Mouse (Mus musculus) fat pad, adult 2 months (tissue): ENCODE measurements around the gene Apip.

Source experiments
- DNase-seq: peaks from one replicate; pipeline ENCODE4 v3.0.0-alpha.2; 2011; ENCODE audit warnings: low read depth, low spot score; ENCODE audit errors: extremely low read depth

The Apip gene

DNA sequence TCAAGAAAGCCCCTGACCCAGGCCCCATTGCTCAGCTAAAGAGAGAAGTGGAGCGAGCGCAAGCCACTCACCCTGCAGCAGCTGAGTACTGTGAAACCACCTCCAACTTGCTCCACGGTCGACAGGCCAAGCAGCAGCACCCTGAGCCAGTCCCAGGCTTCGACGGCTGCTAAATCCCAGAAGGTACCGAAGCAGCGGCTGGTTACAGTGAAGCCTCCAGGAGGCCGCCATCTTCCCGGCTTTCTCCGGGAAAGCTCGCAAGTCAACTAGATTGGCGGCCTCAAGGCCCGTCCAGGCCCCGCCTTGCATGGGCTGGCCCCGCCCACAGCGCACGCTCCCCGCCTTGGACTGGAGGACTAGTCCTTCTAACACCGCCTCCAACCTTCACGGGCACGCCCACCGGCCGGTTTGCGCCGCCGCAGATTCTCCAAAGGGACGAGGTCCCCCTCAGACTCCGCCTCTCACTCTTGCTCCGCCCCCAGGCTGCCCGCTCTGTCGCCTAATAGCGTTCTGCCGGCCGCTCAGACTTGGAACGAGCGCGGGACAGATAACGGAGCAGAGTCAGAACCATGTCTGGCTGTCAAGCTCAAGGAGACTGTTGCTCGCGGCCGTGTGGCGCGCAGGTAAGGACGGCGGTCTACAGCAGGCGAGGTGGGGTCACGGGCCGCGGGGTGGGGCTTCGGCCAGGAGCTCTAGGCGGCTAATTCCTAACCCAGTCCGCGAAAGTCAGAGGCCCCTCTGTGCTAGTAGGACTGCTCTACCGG, at the start of gene Apip, which contains the start of gene Pdhx:
Apip (plus strand) TSS at position 457 of the 764 bp plus-strand sequence.
Pdhx (minus strand) TSS at position 295 of the 764 bp plus-strand sequence.
- DNase-seq = peak; percentile 81

DNA sequence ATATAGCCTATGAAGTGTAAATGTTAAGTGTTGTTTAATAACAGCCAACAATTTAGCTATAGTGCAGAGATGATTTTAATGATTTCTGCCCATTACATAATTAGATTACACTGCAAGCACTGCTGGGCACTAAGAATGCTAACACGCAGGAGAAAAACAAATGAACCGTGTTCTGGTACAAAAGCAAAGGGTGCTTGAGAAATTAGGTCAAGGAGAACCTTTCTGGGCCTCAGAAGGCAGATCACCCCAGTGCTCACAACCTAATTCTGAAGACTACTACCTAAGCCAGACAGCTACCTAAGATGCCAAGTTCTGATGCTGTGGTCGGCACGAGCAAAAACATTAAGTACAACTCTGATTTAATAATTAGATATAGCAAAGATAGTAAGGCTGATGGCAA, 35.6 kb upstream of the Apip start:
- DNase-seq = no peak

DNA sequence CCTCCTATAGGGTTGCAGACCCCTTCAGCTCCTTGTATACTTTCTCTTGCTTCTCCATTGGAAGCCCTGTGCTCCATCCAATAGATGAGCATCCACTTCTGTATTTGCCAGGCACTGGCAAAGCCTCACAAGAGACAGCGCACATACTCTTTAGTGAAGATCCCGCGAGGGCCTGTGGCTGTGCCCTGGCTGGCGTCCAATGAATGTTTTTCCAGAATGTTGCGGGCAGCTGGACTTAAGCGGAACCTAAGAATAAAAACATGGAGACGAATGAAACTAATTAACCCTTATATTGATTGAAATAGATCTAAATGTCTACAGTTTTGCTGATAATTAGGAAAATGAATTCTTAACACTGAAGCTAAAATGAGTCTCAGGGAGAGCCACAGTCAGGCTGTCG, 32.6 kb upstream of the Apip start:
- DNase-seq = no peak

DNA sequence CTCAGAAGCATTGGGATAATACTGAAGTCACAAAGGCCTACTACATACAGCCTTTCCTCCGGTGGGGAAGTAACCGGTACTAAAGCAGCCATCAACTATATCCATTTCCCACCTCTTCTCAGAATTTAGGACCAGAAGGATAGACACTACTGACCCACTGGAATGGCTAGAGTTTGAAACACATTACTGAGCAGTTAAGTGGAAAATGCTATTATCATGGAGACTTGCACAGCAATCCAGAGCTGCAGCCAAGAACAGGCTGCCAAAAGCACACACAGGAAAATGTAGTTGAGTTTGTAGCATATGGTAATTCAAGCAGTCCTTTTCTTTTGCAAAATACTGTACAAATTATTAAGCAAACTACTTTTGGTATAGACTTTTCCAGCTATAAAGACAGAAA, 28.2 kb upstream of the Apip start:
- DNase-seq = no peak

DNA sequence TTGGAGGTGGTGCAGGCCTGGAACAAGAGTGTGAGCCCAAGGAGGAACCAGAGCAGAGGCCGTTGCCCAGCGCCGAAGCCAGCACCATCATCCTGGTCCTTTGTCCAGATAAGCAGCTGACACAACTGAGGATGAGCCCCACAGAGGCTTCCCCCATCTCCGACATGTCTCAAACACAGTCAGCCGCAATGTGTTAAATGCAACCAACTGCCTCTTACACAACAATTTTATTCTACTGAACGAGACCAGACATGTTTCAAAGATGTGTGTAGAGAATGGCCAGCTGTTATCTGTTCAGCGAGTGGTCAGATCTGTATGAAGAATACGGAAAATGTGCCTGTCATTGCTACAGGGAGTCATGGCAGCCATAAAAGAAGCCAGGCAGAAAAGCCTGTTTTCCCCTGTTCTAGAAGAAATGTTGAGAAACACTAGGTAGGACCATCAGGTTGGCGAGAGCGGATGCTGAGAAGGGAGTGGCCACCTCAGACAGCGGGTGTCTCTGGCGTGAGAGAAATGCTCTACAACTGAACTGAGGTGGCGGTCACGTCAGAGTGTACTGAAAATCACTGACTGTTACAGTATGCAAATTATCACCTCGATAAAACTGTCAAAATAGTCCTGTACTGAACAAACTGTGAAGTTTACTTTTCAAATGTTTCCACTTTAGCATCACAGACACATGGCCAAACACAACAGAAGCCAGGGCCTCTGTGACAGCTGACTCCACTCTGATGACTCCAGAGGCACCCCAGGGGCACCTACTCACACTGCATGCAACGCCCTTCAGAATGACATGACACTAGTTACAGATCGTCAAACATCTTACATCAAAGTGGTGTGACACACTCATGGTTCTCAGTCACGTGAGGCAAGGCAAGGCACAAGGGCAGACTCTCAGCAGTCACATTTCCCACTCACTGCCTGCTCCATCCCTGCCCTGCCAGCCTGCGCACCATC, 21.3 kb upstream of the Apip start:
- no peak for DNase-seq

DNA sequence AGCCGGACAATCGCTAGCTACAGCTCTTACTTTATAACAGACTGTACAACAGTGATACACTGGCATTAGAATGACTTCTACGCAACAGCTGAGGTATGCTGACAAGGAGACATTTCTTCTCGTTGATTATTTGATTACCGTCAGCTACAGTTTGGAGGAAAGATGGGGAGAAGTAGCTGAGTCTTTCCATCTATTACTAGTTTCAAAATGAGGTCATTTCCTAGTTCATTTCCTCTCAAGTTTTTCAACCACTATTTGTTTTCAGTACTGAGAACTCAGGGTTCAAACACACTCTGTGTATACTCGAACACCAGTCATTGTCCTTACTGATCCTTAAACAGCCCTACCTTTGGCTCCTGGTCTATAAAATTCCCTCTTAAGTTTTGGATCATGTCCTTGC, 17.7 kb upstream of the Apip start:
- DNase-seq = no peak

DNA sequence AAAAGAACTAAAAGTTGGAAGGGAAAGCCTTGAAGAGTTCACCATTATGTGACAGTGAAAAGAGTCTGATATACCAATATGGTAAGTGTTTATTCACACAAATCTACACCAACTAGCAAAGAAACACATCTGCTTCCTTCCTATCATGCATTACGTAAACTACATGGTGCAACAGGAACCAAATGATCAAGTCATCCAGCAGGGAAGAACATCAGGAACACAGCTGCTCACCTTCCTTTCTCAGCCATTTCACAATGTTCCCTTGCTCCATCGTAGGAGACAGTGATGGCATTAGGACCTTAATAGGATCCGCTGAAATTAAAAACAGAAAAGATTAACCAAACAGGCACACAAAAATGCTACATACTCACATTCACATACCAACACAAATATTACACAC, 15.2 kb upstream of the Apip start:
- no peak for DNase-seq

DNA sequence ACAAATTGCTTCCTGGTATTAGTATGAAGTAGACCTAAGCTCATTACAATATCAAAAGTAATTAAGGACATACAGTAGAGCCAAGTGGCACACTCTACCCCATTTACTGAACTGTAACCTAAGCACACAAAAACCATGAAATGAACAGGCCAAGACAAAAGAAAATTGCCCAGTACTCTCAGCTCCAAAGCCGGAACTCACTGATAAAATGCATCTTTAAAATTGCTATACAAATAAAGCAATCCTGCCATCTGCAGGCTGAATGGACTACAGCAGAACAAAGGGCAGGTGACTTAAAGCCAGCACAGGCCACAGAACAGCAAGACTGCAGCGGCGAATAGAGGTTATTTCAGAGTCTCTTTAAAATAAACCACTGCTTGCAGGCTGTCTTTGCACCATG, 10.6 kb upstream of the Apip start:
- DNase-seq = no peak

DNA sequence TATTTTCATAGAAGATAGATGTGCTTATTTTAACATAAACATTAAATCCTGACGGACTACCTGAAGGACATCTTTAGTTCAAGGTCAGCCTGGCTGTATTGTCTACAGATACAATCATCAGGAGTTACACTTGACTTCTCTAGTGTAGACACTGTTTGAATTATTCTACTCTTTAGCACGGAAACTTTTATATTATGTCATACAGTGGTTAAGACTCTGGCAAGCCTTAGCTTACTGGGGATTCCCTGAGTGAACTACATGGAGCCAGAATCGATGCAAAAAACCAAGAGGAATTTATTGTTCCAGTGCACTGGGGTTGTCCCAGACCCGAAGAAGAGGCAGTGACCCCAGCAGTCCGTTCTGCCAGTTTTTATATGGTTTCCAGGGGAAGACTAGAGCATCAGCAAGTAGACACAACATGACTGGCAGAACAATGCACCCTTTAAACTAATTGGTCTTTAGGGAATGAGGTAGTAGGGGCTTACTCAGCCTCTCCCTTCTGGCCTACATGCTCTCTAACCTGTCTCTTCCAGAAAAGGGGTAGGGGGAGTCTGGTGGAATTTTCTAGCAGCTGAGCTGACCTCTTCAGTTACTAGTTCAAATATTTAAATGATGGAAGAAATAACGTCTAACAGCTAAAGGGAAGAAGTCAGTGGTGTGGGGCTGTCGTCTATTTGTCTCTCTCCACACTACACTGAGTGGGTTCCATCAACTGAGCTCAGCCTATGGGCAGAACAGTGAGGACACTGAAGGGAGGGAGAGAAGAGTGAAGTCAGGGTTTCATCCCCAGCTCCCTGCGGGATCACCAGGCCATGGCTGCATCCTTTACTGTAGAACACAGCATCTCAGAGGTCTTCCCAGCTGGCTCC, 6.6 kb upstream of the Apip start:
- DNase-seq = no peak

DNA sequence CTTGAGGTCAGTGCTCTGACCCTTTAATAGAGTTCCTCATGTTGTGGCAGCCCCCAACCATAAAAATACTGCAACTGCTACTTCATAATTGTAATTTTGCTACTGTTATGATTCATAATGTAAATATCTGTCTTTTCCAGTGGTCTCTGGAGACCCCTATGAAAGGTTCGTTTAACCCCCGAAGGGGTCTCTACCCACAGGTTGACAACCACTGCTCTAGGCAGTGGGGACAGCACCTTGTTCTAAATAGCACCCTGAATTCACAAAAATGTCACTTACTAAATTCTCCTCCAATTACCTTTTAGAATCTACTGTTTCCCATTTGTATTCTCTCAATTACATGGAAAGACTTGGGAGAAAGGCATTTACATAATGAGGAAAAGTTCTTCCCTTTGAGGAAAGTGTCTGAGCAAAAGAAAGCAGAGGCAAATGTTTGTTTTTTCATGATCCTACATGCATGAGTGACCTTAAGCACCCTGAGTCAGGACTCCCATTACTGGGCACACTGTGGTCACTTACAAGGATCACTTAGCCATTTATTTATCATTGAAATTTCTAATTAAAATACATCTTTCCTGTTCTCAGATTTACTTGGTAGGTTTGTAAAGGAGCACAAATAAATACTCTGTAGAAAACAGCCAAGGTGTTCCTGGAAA, 5.8 kb upstream of the Apip start:
- DNase-seq = no peak

DNA sequence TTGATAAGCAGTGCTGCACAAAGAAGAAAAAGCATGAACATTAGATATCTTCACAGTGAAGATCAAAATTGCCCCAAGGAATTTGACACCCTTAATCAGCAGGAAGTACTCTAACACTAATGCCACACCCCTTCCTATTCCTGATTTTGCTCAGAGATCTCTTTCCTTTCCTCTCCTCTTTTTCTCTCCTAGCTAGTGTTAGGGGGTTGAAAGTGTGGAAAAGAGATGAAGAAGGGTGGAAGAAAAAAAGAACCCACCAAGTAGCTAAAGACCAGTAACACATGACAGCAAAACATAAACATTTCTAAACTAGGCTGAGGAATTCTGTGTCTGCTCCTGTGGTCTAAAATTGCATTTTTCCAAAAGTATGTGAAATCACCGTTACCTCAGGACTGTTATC, 4.9 kb upstream of the Apip start:
- DNase-seq = no peak

DNA sequence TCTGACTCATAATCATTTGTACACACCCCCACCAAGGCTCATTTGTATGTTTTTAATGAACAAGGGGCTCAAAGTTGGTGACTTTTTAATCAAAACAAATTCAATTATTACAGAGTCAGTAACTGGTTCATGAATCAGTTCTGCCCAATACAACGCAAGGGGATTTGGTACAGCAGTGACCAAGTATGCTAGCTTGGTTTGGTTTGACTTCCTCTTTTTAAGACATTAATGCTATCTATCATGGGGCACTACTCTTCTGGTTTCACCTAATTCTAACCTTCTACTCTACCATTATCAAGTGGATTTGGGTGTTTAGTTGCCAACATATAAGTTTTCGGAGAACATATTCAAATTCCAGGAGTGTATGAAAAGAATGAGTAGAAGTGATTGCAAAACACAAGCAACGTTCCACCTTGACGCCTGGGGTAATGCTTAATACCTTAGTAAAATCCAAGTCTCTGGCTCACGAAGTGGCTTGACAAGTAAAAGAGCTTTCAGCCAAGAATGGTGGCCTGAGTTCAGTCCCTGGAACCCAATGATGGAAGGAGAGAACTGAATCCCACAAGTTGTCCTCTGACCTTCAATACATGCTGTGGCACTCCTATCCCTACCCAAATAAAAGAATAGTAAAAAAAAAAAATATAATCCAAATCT, 3.6 kb upstream of the Apip start:
- peak; percentile 72 for DNase-seq

DNA sequence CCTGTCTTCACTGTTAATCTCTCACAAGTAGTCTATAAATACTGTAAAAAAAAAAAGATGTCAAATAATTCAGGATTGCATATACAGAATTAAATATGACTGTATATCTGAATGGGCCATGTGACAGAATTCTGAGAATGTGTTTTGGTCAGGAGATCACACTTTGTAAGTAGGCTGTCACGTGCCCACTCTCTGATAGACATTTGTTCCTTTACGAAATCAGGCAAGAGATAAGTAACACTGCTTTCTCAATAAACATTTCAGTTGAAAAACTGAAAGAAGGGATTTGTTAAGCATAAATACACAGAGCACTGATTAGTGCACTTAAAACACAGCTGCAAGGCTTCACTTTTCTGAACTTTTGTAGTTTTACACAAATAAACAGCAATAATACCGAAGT, 2.9 kb upstream of the Apip start:
- DNase-seq = no peak

DNA sequence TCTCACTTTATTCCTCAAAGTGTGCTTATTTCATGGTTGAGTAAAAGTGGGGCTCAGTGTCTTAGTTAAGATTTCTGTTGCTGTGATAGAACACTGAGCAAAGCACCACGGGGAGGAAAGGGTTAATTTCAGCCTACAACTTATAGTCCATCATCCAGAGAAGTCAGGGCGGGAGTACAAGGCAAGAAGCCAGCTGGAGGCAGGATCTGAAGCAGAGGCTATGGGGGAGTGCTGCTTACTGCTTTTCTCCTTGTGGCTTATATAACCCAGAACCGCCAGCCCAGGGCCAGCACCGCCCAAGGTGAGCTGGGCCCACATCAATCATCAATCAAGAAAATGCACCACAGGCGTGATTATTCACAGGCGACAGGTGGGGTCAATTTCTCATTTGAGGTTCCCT, 7.6 kb downstream of the Apip start:
- DNase-seq = no peak

DNA sequence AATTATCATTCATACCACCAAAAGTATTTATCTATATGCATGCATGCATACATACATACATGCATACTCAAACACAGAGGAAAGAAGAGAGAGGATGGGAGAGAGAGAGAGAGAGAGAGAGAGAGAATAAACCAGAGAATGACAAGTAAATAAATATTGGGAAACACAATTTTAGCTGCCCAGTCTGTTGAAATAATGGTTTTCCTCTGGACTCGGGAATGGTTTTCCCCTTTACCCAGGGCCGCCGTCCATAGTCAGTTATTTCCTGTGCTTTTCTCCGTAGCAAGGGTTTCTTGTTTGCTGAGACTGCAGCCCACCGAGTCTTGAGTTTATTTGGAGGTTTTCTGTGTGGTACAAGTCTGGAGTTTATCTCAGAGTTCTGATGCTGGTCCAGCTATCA, 8.2 kb downstream of the Apip start:
- no peak for DNase-seq

DNA sequence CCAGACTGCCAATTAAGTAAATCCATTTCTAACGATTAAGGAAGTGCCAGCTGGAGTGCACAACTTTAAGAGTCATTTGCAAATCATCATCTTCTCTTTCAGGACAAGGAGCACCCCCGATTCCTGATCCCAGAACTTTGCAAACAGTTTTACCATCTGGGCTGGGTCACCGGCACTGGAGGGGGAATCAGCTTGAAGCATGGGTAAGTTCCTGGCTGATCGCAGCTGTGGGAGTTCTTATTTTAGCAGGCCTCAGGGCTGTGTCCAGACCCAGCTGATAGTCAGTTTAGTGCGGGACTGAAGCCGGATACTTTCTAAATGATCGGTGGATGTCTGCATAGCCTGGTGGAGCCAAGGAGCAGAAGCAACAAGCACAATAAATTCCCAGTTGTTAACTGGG, 9.4 kb downstream of the Apip start:
- no peak for DNase-seq

DNA sequence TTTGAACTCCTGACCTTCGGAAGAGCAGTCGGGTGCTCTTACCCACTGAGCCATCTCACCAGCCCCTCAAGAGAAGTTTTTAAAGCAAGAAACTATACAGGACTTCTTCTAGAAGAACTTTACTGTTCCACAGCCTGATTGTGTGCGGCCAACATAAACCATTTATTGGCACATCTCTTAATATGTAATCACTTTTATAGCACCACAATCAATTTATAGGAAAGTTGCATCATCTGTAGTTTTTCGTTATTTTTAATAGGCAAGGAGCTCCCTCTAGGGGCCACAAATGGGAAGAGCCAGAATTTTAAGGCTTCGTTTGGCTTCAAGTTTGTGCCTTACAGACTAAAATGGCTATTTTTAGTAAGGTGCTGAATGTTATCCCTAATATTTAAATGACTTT, 11.0 kb downstream of the Apip start:
- DNase-seq = no peak

DNA sequence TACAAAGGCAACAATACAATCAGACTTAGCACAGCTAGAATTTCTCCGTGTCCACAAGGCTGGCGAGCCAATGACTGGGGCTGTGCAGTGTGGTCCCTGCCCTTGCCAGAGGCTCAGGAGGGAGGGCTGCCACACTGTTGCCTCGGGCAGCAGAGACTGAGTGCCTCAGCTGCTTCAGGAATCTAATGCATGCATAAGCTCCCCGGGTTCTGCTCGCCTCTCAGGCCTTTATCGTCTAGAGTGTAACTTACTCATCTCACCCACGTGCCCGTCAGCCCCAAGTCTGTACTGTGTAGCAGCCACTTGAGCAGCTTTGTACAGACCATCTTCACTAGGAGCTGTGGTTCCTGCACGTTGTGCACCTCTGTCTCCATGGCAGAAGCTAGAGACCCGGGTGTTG, 12.2 kb downstream of the Apip start:
- DNase-seq = no peak

DNA sequence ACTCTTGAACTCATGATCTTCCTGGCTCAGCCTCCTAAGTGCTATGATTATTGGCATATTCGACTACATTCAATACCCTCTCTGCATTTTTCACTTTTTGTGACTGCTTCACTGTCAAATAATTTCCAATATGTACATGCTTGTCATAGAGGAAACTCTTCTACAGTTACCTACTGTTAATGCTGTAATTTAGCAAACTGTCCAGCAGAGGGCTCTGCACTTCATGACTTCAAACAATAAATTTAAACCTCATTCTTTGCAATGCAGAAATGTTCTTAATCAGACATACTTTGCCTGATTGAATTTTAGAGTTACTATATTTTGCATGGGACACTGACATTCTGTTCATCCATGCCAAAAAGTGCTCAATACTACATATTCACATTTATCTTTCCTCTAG, 13.0 kb downstream of the Apip start:
- DNase-seq = no peak

DNA sequence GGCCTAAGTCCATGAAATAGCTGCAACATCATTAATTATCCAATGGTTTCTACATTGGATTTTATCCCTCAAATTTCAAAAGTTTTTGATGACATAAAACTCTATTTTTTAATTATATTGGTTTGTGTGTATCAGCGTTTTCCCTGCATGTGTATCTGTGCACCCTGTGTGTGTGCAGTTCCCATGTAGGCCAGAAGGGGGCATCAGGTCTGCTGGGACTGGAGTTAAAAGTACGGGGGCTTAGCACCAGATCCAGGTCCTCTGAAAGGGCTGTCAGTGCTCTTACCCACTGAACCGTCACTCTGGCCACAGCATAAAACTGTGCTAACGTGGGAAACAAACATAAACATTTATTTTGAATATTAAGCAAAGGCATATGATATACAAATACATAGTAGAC, 14.6 kb downstream of the Apip start:
- no peak for DNase-seq
